Mouse (Mus musculus) adrenal gland, adult 18-20 months (tissue): ENCODE data around the gene Gpr3. TPM values are rescaled to one million over a fixed set of nuclear protein-coding genes. Genes with fewer than 3 reads are reported as not detected.

Source experiments
- DNase-seq, 2 experiments: peaks; one replicate each; pipeline ENCODE4 v3.0.0; 2021 to 2022; ENCODE audit warnings: low spot score in 2 of 2
- long read RNA-seq, 2 experiments: library from polyadenylated mRNA; stranded (forward); transcript quantifications; one replicate each; pipeline ENCODE4 v2.0.0; 2021
- total RNA-seq, 2 experiments: library from RNA; stranded (reverse); gene quantifications; 1 replicate in 1 of 2; 2 replicates in 1 of 2; pipeline ENCODE4 v1.2.3; 2021

Gene Gpr3
- 1 to 10 TPM in 1 of 2 experiments, under 1 TPM in 1; 0.26 to 1.2 TPM for total RNA-seq
- long read RNA-seq, experiment 1 = 0 reads
- long read RNA-seq, experiment 2 = 0 reads

GRCm38 (mm10) chr4:133211751-133212561 is at the start of gene Gpr3, which contains the start of gene Cd164l2:
TSS of gene Gpr3 (minus strand) at chr4:133212536.
TSS of gene Cd164l2 (plus strand) at chr4:133212131.
- DNase-seq = no peak

- no peak for DNase-seq
Measured at GRCm38 (mm10) chr4:133261641-133262374, 49.5 kb upstream of the Gpr3 start.

GRCm38 (mm10) chr4:133257798-133258408 is 45.6 kb upstream of the Gpr3 start:
- no peak for DNase-seq

GRCm38 (mm10) chr4:133257230-133257629 is 44.9 kb upstream of the Gpr3 start:
- DNase-seq = no peak

GRCm38 (mm10) chr4:133256820-133257219 is 44.5 kb upstream of the Gpr3 start:
- DNase-seq = no peak

GRCm38 (mm10) chr4:133255392-133255791 is 43.1 kb upstream of the Gpr3 start:
- DNase-seq = no peak

GRCm38 (mm10) chr4:133253412-133253811 is 41.1 kb upstream of the Gpr3 start:
- no peak for DNase-seq

- no peak for DNase-seq
Measured at GRCm38 (mm10) chr4:133252089-133252488, 39.8 kb upstream of the Gpr3 start.

- DNase-seq = no peak
Measured at GRCm38 (mm10) chr4:133251214-133251613, 38.9 kb upstream of the Gpr3 start.

- DNase-seq = peak; percentile 80 to 86
Measured at GRCm38 (mm10) chr4:133250609-133251008, 38.3 kb upstream of the Gpr3 start.

- DNase-seq = no peak
Measured at GRCm38 (mm10) chr4:133247806-133248449, 35.6 kb upstream of the Gpr3 start.

- no peak for DNase-seq
Measured at GRCm38 (mm10) chr4:133247072-133247471, 34.7 kb upstream of the Gpr3 start.

- no peak for DNase-seq
Measured at GRCm38 (mm10) chr4:133244289-133244688, 32.0 kb upstream of the Gpr3 start.

- DNase-seq = no peak
Measured at GRCm38 (mm10) chr4:133243538-133243937, 31.2 kb upstream of the Gpr3 start.

- no peak for DNase-seq
Measured at GRCm38 (mm10) chr4:133242710-133243109, 30.4 kb upstream of the Gpr3 start.

- DNase-seq = no peak
Measured at GRCm38 (mm10) chr4:133241910-133242309, 29.6 kb upstream of the Gpr3 start.

GRCm38 (mm10) chr4:133240934-133241908 is 28.9 kb upstream of the Gpr3 start:
- DNase-seq = peak; percentile 92 to 93

- DNase-seq = peak; percentile 76 to 82
Measured at GRCm38 (mm10) chr4:133240490-133240921, 28.2 kb upstream of the Gpr3 start, which contains the start of gene Map3k6. TSS of gene Map3k6 (plus strand) at chr4:133240818.

GRCm38 (mm10) chr4:133237911-133238310 is 25.6 kb upstream of the Gpr3 start:
- DNase-seq = no peak

- no peak for DNase-seq
Measured at GRCm38 (mm10) chr4:133235415-133235814, 23.1 kb upstream of the Gpr3 start.
